Mouse (Mus musculus) lung, postnatal 36 days (tissue): ENCODE results near the gene Lrrc3b.

ENCODE experiments used
- DNase-seq: peaks from one replicate; pipeline ENCODE4 v3.0.0; 2022; ENCODE audit warnings: mixed read lengths

The Lrrc3b gene

DNA sequence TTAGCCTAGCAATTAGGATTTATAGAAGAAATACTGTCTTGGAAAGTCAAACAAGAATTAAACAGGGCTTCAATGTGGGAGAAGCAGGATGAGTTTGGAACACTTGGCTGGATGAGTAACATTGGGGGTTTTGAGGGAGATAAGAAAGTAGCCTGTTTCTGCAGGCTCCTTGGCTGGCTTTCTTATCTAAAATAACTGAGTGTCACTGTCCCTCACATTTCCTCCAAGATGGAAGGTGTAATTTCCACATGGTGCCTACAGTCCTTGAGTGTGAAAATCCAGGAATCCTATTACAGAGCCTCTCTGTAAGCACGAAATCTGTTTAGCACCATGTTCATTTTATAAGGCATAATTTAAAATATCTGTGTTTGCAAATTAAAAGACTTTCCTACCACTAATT lies 112.9 kb downstream of the Lrrc3b start:
- DNase-seq = no peak

DNA sequence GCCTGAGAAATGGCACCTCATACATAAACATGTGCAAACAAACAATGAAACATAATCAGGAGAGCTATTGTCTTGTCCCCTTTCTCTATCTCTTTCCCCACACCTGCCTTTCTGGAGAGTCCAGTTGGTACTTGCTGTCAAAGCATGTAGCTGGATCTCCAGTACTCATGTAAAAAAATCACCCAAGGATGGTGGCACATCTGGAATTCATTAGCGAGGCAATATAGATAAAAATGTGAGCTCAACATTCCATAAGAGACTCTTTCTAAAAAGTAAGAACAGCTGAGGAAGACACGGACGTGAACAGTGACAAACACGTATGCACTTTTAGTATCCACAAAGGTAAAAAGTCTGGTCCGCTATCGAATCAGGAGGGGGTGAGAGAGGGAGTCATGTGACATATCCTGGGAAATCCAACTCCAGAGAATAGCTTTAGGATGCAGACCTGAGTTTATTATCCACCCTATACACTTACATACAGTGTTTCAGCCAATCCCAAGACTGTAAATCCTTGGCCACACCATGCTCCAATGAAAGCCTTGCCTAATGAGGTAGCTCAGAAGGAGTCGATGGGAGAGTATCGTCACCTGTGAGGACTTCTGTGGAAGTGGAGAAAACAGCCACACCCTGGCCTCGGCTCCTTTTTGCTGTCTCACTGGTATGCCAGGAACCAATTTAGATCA lies 116.2 kb downstream of the Lrrc3b start:
- no peak for DNase-seq

GRCm38 (mm10) chr14:15319399-15319915 lies 119.3 kb downstream of the Lrrc3b start:
- DNase-seq = no peak

GRCm38 (mm10) chr14:15308576-15308975 lies 130.2 kb downstream of the Lrrc3b start:
- no peak for DNase-seq
